Comparison of ENCODE assay signal across 11 mouse cellular contexts in genomic region chr8:74851837-74852236, GRCm38 (mm10). TPM values are rescaled to one million over a fixed set of nuclear protein-coding genes. Genes with fewer than 3 reads are reported as not detected.
DNase-seq lines count a peak whose midpoint lies in the region; ATAC-seq and TF ChIP-seq lines count a peak whose summit lies in the region.
"Had no signal": no experiment of that assay in that cellular context is flagged by ENCODE, and none has a peak within 500 bp of the region (broad histone marks: within the 10 kb centered on the region; RNA-seq: fewer than 3 reads in every experiment).

No protein-coding gene starts in this region.

- no peak overlapping the region for H3K27ac ChIP-seq in hindbrain, postnatal 0 days
- H3K27ac ChIP-seq in hindbrain, embryonic 16.5 days (ENCODE audit: low read depth, low read length), result no peak overlapping the region
- H3K27ac ChIP-seq in embryonic facial prominence, embryonic 14.5 days (replicated peaks; ENCODE audit: low read depth, low read length), result no peak overlapping the region

- 0 out of 2 replicates have a peak, but pooled peaks have one; percentile 38 for ATAC-seq in hindbrain, postnatal 0 days
- no peak for ATAC-seq in hindbrain, embryonic 16.5 days
- ATAC-seq in embryonic facial prominence, embryonic 14.5 days (ENCODE audit: low read depth), result no peak

- no peaks in the 10 kb centered on the region for H3K4me1 ChIP-seq in hindbrain, postnatal 0 days (ENCODE audit: insufficient read depth, low read length)
- H3K4me1 ChIP-seq in hindbrain, embryonic 16.5 days (ENCODE audit: control insufficient read depth, insufficient read depth, low read depth, low read length), result no peaks in the 10 kb centered on the region
- no peaks in the 10 kb centered on the region for H3K4me1 ChIP-seq in embryonic facial prominence, embryonic 14.5 days (ENCODE audit: control insufficient read depth, insufficient read depth, low read length)

- DNase-seq in hindbrain, postnatal 0 days (ENCODE audit: low spot score), result no peak
- peak; percentile 54 for DNase-seq in testis, postnatal 10 days (ENCODE audit: low spot score)
- DNase-seq in testis, postnatal 14 days (ENCODE audit: low spot score), result no peak
- DNase-seq in embryonic facial prominence, embryonic 14.5 days (ENCODE audit: low spot score), result peak; percentile 68
- DNase-seq in spleen, adult 12 weeks (ENCODE audit: low spot score), result no peak
- DNase-seq in urinary bladder, postnatal 4 days (ENCODE audit: low spot score in 2 of 2), result no peak
- DNase-seq in thymus, postnatal 36 days, result no peak

- H3K4me2 ChIP-seq in hindbrain, postnatal 0 days (ENCODE audit: low read depth, low read length), result no peak overlapping the region
- no peak overlapping the region for H3K4me2 ChIP-seq in hindbrain, embryonic 16.5 days (ENCODE audit: low read length)
- H3K4me2 ChIP-seq in embryonic facial prominence, embryonic 14.5 days (ENCODE audit: low read depth, low read length), result no peak overlapping the region

- no peaks in the 10 kb centered on the region for H3K27me3 ChIP-seq in hindbrain, postnatal 0 days (ENCODE audit: insufficient read depth, low read length)
- H3K27me3 ChIP-seq in hindbrain, embryonic 16.5 days (replicated peaks; ENCODE audit: control insufficient read depth, insufficient read depth, low read length), result no peaks in the 10 kb centered on the region
- no peaks in the 10 kb centered on the region for H3K27me3 ChIP-seq in embryonic facial prominence, embryonic 14.5 days (replicated peaks; ENCODE audit: control insufficient read depth, insufficient read depth, low read length)

- TF ChIP-seq CTCF in hindbrain, postnatal 0 days (IDR thresholded peaks at IDR 0.05; ENCODE audit: low read depth), result no peak

- H3K9ac ChIP-seq in hindbrain, postnatal 0 days (replicated peaks; ENCODE audit: low read length), result no peak overlapping the region
- H3K9ac ChIP-seq in hindbrain, embryonic 16.5 days (ENCODE audit: low read depth, low read length), result no peak overlapping the region
- H3K9ac ChIP-seq in embryonic facial prominence, embryonic 14.5 days (ENCODE audit: low read depth, low read length), result no peak overlapping the region

- no peaks in the 10 kb centered on the region for H3K36me3 ChIP-seq in hindbrain, postnatal 0 days (ENCODE audit: insufficient read depth, low read length)
- H3K36me3 ChIP-seq in hindbrain, embryonic 16.5 days (ENCODE audit: control insufficient read depth, insufficient read depth, low read length), result no peaks in the 10 kb centered on the region
- no peaks in the 10 kb centered on the region for H3K36me3 ChIP-seq in embryonic facial prominence, embryonic 14.5 days (ENCODE audit: control insufficient read depth, insufficient read depth, low read length)

- WGBS in hindbrain, postnatal 0 days, result 33% methylated on average over 3 of the region's 3 CpGs
- 36% methylated on average over 3 of the region's 3 CpGs for WGBS in hindbrain, embryonic 16.5 days
- 33% methylated on average over 1 of the region's 3 CpGs for WGBS in embryonic facial prominence, embryonic 14.5 days

- no peak overlapping the region for H3K4me3 ChIP-seq in hindbrain, postnatal 0 days (ENCODE audit: low read length)
- no peak overlapping the region for H3K4me3 ChIP-seq in hindbrain, embryonic 16.5 days (ENCODE audit: low read length)
- H3K4me3 ChIP-seq in embryonic facial prominence, embryonic 14.5 days (ENCODE audit: low read depth, low read length), result no peak overlapping the region

- H3K9me3 ChIP-seq in hindbrain, postnatal 0 days (ENCODE audit: low read length), result no peaks in the 10 kb centered on the region
- H3K9me3 ChIP-seq in hindbrain, embryonic 16.5 days (ENCODE audit: control insufficient read depth, low read length), result no peaks in the 10 kb centered on the region
- H3K9me3 ChIP-seq in embryonic facial prominence, embryonic 14.5 days (ENCODE audit: control insufficient read depth, low read length), result no peaks in the 10 kb centered on the region

RNA-seq across cellular contexts. Expression of gene Isx, which starts 21.1 kb away (rescaled TPM):
- total RNA-seq in hindbrain, postnatal 0 days (2014; rRNA removed), result not detected in 2 replicates
- polyA plus RNA-seq in hindbrain, postnatal 0 days (2015; fragmentation: Nextera tagmentation; extraction: Ambion mirVana), result not detected in 2 replicates
- polyA plus RNA-seq in hindbrain, embryonic 16.5 days (2015; fragmentation: Nextera tagmentation; extraction: Ambion mirVana), result not detected in 2 replicates
- not detected in 2 replicates for polyA plus RNA-seq in embryonic facial prominence, embryonic 14.5 days (2014; fragmentation: Nextera tagmentation; extraction: Ambion mirVana)
- total RNA-seq: granulocyte monocyte progenitor cell, adult 5-6 weeks; layer of hippocampus, postnatal 10 days had no signal
- polyA plus RNA-seq: neural tube, embryonic 14.5 days had no signal

Comparison
In these comparisons a context has a peak if more than half of its experiments do, and no peak if none do; other contexts are left out.
1. DNase-seq: peak in testis, postnatal 10 days (single experiment) and embryonic facial prominence, embryonic 14.5 days (single experiment); none in hindbrain, postnatal 0 days (single experiment), testis, postnatal 14 days (single experiment), spleen, adult 12 weeks (single experiment), urinary bladder, postnatal 4 days (0 of 2) and thymus, postnatal 36 days (0 of 2).